Mouse (Mus musculus) WW6 (cell line): ENCODE data around the gene Acp7.

Experiments
- DNase-seq: peaks from one replicate; pipeline ENCODE4 v3.0.0-alpha.2; 2013; ENCODE audit warnings: low read depth, low spot score

Gene Acp7

GRCm38 (mm10) chr7:28576271-28576914 is 54.7 kb downstream of the Acp7 start:
- DNase-seq, result no peak

GRCm38 (mm10) chr7:28575597-28575996 is 55.5 kb downstream of the Acp7 start:
- DNase-seq, result no peak

DNA sequence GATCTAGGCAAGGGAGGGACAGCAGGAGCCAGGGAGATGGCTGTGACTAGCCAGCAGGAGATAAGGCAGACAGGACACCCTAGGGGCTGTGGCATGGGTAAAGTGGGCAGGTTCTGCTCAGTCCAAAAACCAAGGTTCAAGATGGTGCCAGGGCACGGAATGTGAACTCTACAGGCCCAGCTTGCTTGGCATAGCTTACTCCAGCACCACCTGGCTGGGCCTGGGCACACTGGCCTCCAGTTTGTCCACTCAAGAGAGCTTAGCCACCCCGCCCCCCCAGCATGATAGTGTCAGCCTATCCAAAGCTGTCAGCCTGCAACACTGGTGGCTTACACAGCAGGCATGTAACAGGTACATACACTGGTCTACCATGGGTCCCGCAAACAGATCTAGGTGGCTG is 57.9 kb downstream of the Acp7 start:
- no peak for DNase-seq

- no peak for DNase-seq
These were observed 58.4 kb downstream of the Acp7 start for GRCm38 (mm10) chr7:28572689-28573088.

DNA sequence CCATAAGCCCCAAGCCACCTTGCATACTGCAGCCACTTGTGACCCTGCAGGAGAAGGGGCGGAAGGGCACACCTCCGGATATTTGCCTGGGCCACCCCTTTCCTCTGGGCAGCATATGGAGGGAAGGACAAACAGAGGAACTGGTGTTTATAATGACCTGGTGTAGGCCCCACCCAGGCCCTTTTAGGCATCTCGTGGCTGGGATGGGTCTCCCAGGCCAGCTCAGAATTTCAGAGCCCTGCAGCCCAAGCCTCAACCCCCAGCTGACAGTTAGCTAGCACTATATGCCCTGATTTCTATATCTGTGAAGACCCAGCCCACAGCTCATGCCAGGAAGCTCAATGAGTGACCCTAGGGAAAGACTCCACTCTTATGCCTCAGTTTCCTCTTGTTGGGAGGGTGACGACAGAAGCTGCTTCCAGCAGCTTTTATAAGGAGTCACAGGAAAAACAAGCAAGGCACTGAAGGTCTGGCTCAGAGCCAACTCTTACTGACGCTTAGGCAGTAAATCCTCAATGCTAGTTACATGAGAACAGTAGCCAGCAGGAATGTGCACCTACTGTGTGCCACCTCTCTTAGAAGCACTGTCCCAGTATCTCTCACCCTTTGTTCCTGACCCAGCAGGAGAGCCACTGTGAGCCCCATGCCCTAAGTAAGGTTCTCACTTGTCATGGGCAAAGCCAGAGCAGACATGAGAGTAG is 60.0 kb downstream of the Acp7 start:
- DNase-seq, result no peak

DNA sequence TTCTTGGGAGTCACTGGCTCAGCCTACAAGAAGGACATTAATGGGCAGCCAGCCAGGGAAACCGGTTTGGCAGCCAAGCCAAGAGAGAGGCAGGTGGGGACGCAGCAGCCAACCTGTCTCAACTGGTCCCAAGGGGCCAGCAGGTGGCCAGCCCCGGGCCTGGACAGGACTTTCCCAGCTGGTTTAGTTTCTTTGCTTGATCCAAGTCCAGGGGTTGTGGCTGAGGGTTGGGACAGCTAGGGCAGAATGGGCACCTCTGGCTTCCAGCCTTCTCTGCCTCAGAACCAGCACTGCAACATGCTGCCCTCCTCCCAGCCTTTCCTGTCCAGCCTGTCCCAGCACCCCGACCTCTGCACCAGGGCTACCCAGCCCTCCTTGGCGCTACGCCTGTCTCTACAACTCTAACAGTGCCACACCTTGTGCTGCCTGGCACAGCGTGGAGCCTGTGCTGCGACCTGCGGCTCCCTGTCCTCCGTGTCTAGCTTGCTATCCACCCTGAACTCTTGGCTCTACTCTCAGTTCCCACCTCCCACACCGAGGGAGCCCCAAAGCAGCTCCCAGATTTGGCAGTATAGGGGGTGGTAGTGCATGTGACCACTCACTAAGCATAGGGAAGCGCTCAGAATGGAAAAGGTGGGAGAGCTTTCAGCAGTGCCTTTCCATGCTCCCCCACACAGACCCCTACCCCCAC is 60.7 kb downstream of the Acp7 start:
- no peak for DNase-seq

DNA sequence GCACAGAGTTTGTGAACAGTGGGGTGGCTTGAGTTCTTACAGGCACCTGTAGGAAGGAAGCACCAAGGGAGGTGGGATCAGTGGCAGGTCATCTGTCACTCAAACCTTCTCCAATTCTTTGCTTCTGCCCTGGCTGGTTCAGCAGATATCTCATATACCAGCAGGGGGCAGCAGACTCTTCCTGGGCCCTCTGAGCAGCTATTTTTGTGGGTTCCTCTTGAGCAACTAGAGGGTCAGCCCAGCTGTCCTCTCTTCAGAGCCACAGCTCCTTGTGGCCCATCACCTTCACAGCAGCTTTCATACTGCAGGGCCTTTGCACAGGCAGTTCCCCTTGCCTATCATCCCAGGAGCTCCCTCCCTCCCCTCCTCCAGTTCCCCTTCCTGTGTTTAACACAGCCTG is 62.9 kb downstream of the Acp7 start:
- no peak for DNase-seq

GRCm38 (mm10) chr7:28567539-28567938 is 63.6 kb downstream of the Acp7 start:
- DNase-seq, result no peak

DNA sequence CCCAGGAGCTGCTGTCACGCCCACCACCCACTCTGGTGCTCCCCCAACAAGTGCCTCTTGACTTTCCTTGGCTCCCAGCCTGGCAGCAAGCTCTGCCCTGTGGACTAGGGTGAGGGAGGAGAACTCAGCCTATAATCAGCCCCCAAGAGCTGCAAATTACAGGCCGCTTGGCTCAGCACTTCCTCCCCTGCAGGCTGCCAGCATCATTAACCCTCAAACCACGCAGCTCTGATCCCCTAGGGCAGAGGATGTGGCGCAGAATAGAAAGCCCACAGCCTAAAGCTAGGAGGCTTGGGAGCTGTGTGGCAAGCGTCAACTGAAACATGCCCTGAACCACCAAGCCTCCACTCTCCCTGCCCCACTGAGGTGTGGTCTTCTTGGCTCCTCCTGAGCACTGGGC is 65.7 kb downstream of the Acp7 start:
- no peak for DNase-seq

GRCm38 (mm10) chr7:28562951-28563350 is 68.2 kb downstream of the Acp7 start:
- DNase-seq, result no peak

DNA sequence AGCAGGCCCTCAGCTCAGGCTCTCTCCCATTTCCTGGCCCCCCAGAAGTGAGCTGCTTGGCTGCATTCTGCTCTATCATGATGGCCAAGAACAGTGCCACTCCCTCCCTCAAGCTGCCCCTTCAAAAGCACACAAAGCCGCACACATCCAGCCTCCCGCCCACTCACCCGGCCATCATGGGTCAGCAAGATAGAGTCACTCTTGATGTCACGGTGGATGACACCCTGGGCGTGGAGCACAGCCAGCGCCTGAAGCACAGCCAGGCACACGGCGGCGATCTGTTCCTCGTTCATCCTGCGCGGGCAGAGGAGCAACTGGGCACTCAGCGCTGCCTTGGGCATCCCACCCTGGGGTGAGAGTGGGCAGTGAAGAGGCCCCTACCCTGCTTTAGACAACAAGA is 68.8 kb downstream of the Acp7 start:
- DNase-seq, result no peak

GRCm38 (mm10) chr7:28561967-28562366 is 69.2 kb downstream of the Acp7 start:
- no peak for DNase-seq

DNA sequence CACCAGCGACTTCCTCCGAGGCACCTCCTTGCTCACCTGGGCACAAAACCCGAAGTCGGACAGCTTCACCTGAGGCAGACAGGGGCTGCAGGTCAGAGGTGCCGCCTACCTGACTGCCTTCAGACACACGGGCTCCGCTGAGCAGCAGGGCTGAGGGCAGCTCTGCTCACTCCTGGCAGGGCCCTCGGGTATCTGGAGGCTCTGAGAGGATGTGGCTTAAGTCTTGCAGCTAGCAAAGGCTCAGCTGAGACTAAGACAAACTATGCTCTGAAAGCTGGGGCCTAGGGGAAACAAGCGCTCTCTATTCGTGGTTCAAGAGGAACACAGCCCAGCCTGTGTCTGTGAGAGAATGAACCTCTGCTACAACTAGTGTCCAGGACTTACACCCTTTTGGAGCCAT is 70.3 kb downstream of the Acp7 start:
- no peak for DNase-seq

- DNase-seq, result no peak
These were observed 72.6 kb downstream of the Acp7 start for GRCm38 (mm10) chr7:28558486-28558885.

DNA sequence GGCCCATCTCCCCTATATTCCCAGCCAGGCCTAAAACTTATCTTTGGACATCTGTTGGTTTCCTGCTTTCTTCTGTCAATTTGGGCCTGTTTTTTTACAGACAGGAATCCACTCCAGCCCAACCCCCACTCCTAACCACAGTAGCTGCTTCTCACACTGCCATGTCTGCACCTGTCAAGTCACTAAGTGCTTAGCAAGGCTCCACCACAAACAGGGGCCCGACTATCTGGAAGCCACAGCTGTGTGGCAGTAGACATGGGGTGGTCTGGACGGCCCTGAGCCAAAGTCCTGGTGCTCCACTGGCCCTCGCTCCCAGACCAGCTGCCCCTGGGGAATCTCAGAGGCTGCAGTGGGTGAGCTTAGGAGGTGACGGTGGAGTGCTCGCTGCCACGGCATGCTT is 73.4 kb downstream of the Acp7 start:
- DNase-seq, result no peak
